Mouse (Mus musculus): ENCODE results near the gene Taf1d.
A peak's percentile ranks its signal among the peaks of the same experiment; 100 is the strongest.
"Not testable (repeated sequence)": the region's sequence is repeated elsewhere in the genome, so short reads cannot be mapped to it uniquely, and the experiment has no call there.

Taf1d gene

DNA sequence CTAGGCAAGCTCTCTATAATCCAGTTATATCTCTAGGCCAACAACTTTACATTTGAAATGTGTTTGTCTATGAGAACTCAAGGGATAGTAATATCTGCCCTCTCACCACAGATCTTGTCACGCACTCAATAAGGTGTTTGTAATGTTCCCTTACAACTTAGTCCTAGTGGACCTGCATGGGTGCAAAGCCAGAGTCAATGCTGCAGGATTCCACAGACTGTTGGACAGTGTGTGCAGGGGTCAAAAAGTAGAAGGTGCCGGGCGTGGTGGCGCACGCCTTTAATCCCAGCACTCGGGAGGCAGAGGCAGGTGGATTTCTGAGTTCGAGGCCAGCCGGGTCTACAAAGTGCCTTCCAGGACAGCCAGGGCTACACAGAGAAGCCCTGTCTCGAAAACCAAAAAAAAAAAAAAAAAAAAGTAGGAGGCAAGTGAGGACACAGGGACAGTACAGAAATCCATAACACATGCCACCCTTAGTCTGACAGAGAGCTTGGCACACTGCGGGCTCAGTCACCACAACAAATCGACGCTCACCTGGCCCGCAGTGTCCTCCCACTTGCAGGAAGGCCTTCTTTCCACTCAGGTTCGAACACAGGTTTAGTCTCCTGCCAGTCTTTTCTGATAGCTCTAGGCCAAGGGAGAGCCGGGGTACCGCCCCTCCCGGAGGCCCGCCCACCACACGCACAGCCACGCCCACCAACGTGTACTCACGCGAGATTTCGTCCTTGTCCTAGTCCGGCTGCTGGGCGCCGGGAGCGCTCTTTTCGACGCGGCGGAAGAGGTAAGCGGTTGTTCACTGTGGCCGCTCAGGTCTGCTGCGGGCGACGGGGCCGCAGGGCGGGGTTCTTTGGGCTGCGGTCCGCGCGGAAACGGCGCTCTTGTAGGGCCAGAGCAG lies at the start of gene Taf1d:
TSS of gene Taf1d (plus strand) at position 712 of the 895 bp plus-strand sequence.
- peak; percentile 98 for DNase-seq

- DNase-seq, result no peak
Observed at GRCm38 (mm10) chr9:15256214-15256613, 49.8 kb upstream of the Taf1d start.

DNA sequence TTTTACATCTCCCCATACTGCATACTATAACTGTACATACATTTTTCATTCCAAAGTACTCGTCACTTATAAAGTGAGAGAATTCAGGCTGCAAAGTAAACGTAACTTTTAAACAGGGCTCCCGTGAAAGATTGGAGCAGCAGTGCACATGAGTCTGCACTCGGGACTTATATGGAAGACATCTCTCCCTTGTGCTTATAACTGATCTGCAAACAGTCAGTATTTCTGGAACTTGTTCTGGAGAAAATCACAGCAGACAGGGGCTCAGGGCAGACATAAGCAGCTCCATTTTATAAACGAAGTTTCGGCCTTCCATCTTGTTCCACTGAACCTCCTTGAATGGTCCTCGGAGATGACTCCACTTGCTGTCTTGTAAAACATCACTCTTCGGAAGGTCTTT lies 44.0 kb upstream of the Taf1d start:
- no peak for DNase-seq

GRCm38 (mm10) chr9:15263487-15263886 lies 42.5 kb upstream of the Taf1d start:
- no peak for DNase-seq

DNA sequence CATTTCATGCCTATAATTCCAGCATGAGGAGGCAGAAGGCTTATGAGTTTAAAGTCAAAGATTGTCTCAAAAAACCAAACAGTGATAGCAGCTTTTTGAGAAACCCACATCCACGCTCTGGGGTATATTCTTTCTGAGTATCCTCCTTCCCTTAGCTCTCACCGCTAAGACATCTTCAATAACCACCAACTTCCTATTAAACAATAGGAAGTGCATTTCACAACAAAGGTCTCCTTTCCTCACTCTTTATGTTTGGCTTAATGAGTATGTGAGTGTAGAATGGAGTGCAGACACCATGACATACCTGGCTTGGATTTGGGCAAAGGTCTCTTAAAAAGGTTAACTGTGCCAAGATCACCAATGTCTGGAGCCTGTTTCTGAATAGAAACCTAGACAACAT lies 32.0 kb upstream of the Taf1d start:
- no peak for DNase-seq

DNA sequence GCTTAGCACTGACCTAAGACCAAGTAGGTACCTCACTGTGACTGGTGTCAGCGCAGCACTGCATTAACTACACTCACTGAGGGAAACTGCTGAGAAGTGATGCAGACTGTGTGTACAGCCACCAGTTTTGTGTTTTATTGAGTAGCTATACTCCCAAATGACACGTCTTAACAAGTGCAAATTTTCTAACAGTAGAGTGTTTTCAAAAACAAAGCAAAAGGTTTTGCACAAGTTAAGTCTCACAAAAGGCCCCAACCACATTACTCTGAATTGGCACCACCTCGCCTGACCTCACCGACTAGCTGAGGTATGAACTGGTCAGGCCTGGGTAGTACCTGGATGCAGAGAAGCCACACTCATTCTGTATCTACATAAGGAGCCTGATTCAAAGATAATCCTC lies 29.2 kb upstream of the Taf1d start:
- no peak for DNase-seq

DNA sequence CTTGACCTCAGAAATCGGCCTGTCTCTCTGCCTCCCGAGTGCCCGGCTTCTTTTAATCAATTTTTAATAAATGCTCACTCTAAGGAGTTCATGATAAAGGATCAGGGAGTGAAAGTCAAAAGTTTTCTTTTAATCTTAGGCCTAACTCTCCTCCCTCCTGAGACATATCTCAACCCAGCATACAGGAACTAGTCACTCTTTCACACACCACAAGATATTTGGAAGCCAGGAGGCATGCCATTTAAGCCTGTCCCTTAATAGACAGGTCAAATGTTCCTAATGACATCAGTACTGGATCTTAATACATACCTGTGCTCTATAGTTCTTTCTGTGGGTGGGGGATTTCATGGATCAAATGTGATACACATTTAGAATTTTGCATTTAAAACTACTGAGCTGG lies 27.7 kb upstream of the Taf1d start:
- no peak for DNase-seq

DNA sequence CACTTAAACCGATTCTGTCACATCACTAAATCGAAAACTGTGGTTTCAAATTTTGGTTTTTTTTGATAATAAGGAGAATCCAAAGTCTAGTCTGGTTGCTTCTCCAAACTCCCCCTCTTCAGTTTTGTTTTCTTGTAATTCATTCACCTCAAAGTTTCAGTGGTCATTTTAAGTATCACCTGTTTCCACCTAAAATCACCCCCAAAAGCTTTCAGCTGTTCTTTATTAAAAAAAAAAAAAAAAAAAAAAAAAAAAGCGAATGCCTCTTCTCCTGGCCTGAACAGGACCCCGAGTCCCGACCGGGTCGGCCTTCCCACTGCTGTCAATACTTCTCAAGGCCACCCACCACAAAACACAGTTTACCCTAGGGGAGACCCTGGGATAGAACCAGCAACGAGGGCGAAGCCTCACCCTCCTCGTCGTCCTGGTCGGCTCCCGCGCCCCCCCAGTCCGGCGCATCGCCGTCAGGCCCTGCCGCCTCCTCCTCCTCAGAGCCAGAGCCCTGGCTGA lies 26.8 kb upstream of the Taf1d start:
- no peak for DNase-seq

DNA sequence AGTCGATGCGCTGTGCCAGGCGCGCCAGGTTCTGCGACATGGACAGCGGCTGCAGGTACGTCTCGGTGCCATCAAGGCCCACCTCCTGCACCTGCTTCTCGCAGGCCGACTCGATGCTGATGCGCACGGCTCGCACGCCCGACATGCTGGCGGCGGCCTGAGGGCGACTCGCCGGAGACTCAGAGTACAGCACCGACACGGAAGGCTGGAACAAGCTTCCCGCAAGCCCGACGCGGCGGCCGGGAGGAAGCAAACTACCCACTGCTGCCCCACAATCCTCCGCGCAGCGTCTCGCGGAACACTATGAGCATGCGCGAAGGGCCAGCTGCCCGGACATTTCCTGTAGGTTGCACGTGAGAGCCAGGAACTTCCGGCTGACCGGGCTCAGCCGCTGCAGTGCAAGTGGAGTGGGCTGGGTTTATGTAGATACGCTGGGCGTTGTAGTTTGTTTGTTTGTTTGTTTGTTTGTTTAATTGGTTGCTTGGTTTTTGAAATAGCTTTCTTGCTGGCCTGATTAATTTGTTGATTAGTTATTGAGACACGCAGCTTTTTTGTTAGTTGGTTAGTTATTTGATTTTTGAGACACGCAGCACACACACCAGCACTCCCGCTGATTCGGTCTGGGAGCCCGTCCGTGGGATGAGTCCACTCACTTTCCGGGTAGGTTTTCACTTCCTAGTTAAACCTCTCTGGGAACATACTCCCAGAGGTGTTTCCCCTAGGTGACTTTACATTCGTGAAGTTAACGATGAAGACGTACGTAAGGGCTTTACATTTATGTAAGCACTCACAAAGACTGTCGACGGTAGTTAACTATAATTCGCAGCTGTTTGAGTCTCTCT lies 26.1 kb upstream of the Taf1d start, which contains the start of gene Med17:
TSS of gene Med17 (minus strand) at position 283 of the 842 bp plus-strand sequence.
- DNase-seq, result peak; percentile 96

DNA sequence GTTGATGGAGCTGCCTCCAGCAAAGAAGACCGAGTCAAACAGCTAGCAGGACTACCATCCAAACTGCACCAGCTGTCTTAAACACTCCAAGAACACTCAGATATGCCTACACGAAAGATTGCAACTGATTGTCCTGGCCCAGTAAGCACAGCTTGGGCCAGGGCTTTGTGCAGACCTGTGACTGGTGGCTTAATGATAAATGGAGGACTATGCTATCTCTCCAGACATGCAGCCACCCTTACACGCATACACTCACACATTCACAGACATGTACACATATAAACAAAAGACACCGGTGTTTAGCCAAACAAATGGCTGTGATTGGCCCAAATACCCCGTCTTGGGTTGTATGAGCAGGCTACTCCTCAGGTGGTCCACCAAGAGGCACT lies 25.5 kb upstream of the Taf1d start:
- DNase-seq, result no peak

- DNase-seq, result peak; percentile 28
Observed at GRCm38 (mm10) chr9:15285443-15285842, 20.6 kb upstream of the Taf1d start.

DNA sequence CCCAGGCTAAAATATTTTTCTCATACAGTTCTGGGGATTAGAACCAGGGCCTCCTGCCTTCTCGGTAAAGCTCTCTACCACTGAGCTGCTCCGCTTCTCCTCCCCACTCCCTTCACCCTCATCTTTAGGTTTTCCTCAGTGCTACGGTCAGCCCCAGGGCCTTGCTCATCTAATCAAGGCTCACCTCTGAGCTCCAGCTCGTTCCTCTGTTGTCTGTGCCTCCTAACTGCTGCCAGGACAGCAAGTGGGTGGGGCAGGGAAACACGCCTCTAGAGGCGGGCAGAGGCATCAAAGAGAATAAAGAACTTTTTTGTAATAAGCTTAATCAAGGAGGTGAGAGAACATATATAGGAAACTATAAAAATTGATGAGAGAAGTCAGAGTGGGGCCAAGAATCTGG lies 18.2 kb upstream of the Taf1d start:
- DNase-seq, result no peak

GRCm38 (mm10) chr9:15288402-15288801 lies 17.6 kb upstream of the Taf1d start:
- no peak for DNase-seq

DNA sequence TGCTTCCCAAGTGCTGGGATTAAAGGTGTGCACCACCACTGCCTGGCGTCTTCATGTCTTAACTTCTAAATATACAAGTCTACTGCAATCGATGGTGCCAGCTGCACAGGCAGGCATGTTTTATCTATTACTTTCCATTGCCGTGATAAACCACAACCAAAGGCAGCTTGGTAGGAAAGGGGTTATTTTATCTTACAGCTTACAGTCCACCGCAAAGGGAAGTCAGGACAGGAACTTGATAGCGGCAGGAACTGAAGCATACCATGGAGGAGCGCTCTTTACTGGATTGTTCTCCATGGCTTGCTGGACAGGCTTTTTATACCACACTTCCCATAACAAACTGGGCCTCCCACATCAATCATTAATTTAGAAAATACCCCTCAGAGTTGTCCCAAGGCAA lies 16.8 kb upstream of the Taf1d start:
- DNase-seq, result no peak

GRCm38 (mm10) chr9:15297112-15297511 lies 8.9 kb upstream of the Taf1d start:
- DNase-seq, result no peak

DNA sequence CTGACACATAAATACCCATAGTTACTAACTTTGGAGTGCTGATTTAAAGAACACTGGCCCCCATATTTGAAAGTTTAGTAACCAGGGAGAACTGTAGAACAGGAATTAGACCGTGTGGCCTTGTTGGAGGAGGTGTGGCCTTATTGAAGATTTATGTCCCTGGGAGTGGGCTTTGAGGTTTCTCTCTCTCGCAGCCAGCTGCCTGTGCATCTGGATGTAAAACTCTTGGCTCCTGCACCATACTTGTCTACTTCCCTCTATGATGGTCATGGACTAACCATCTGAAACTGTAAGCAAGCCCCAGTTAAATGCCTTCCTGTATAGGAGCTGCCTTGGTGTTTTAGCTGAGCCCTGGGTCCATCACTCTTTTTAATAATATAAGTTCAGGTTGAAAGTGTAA lies 7.6 kb upstream of the Taf1d start:
- DNase-seq, result no peak

GRCm38 (mm10) chr9:15300056-15300455 lies 6.0 kb upstream of the Taf1d start:
- DNase-seq, result no peak

- peak; percentile 71 for DNase-seq
Observed at GRCm38 (mm10) chr9:15301399-15301798, 4.6 kb upstream of the Taf1d start.

DNA sequence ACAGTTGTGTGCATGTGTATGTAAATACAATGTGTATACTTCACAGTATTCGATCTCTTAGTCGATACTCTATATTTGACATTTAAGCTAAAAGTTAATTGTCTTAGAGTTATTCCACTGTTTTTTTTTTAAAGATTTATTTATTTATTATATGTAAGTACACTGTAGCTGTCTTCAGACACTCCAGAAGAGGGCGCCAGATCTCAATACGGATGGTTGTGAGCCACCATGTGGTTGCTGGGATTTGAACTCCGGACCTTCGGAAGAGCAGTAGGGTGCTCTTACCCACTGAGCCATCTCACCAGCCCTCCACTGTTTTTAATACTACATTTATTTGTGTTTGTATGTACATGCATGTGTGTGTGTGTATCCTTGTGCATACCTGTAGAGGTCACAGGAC lies 4.0 kb upstream of the Taf1d start:
- not testable (repeated sequence) for DNase-seq

DNA sequence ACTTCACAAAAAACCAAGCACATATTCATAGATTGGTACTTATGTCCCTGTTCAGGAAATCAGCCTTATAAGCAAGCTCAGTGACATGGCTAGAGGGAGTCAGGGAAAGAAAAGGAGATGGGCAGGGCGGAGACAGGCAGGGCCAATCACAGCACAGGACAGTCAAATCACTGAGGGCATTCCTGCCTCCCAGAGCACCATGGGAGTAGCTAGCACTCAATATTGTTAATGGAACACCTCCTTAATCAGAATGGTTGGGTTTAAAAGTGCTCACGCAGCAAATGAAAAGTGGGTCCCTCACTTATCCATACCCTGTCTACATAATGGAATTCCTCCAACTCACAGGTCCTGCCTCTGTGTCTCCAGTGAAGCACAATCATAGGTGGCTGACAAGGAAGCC lies 3.1 kb upstream of the Taf1d start:
- DNase-seq, result peak; percentile 24

GRCm38 (mm10) chr9:15306398-15307119 lies 545 bp downstream of the Taf1d start, which contains the start of gene 4931406C07Rik:
Gene 4931406C07Rik (minus strand): TSS chr9:15306448.
- DNase-seq, result peak; percentile 21

- DNase-seq, result no peak
Observed at GRCm38 (mm10) chr9:15307257-15307656, 1.2 kb downstream of the Taf1d start.

- DNase-seq, result no peak
Observed at GRCm38 (mm10) chr9:15308254-15308653, 2.2 kb downstream of the Taf1d start.

All from kidney, postnatal 10 days (tissue).